Mouse (Mus musculus) intestine, embryonic 15.5 days (tissue): ENCODE data around the gene Tenm2. TPM values are rescaled to one million over a fixed set of nuclear protein-coding genes. Genes with fewer than 3 reads are reported as not detected.

ENCODE experiments used
- ATAC-seq: fragments of 200-750 bp; cut with Nextera tagmentation; 2 replicates; pipeline ENCODE4 v1.8.0; 2017; ENCODE audit warnings: moderate TSS enrichment, moderate library complexity
- H3K27ac ChIP-seq: fragments of 300-500 bp; sonication (generic); 2 replicates; pipeline ENCODE4 v1.5.1; 2015; ENCODE audit warnings: mild to moderate bottlenecking, inconsistent platforms
- H3K27me3 ChIP-seq: fragments of 300-500 bp; sonication (generic); replicated peaks from 2 replicates; pipeline ENCODE4 v1.6.1; 2015; ENCODE audit warnings: inconsistent platforms
- H3K36me3 ChIP-seq: fragments of 300-500 bp; sonication (generic); 2 replicates; pipeline ENCODE4 v1.6.1; 2015; ENCODE audit warnings: inconsistent platforms
- H3K4me1 ChIP-seq: fragments of 300-500 bp; sonication (generic); replicated peaks from 2 replicates; pipeline ENCODE4 v1.6.1; 2015; ENCODE audit warnings: inconsistent platforms
- H3K4me2 ChIP-seq: fragments of 300-500 bp; sonication (generic); replicated peaks from 2 replicates; pipeline ENCODE4 v1.6.1; 2015; ENCODE audit warnings: mild to moderate bottlenecking, inconsistent platforms
- H3K4me3 ChIP-seq: fragments of 300-500 bp; sonication (generic); replicated peaks from 2 replicates; pipeline ENCODE4 v1.5.1; 2015; ENCODE audit warnings: inconsistent platforms
- H3K9ac ChIP-seq: fragments of 300-500 bp; sonication (generic); 2 replicates; pipeline ENCODE4 v1.6.1; 2015; ENCODE audit warnings: inconsistent platforms
- H3K9me3 ChIP-seq: fragments of 300-500 bp; sonication (generic); 2 replicates; pipeline ENCODE4 v1.6.1; 2016; ENCODE audit warnings: inconsistent platforms
- WGBS: fragments of 180-500 bp; shearing (Covaris S2); methylation state at CpG from one replicate; pipeline ENCODE4 v1.1.7; 2015; 5-methylcytosine and 5-hydroxymethylcytosine counted together
- polyA plus RNA-seq: library from polyadenylated mRNA; unstranded; fragments of >200 nt; fragmentation: Nextera tagmentation; extraction: Ambion mirVana; gene quantifications from 2 replicates; pipeline ENCODE4 v1.2.1, GENCODE M21; 2015

Tenm2 gene
- polyA plus RNA-seq, 1 experiment from 2014 or later: 0.65 TPM

GRCm38 (mm10) chr11:36349856-36350255 is 885.9 kb downstream of the Tenm2 start:
- WGBS: 73% methylated on average over 2 of the region's 2 CpGs
- no peaks in the 10 kb centered on the region for H3K27me3 ChIP-seq
- no peaks in the 10 kb centered on the region for H3K36me3 ChIP-seq
- no peaks in the 10 kb centered on the region for H3K9me3 ChIP-seq
- ATAC-seq: no peak
- H3K9ac ChIP-seq: no peak overlapping the region
- no peak overlapping the region for H3K4me3 ChIP-seq
- no peak overlapping the region for H3K27ac ChIP-seq
- H3K4me1 ChIP-seq: no peaks in the 10 kb centered on the region
- no peak overlapping the region for H3K4me2 ChIP-seq

DNA sequence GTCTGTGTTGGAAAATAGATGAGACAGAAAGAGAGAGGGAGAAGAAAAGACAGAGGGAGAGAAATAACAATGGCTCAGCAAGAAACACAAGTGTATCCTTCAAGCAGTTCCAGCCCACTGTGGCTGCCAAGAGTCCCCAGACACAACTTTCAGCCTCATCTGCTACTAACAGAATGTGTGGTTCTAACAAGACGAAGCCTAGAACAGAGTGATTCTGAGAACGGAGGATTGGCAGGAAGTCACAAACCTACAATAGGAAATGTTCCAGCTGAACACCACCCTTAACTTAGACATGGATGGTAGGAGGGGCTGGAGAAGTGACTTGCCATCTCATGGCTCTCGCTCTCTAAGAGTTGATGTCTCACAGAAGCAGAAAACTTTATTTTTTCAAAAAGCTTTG is 894.0 kb downstream of the Tenm2 start:
- Histone ChIP-seq H3K27me3 (no peaks in the 10 kb centered on the region), H3K4me3 (no peak overlapping the region), H3K9me3 (no peaks in the 10 kb centered on the region), H3K9ac (no peak overlapping the region), H3K4me1 (no peaks in the 10 kb centered on the region), H3K4me2 (no peak overlapping the region), H3K27ac (no peak overlapping the region), H3K36me3 (no peaks in the 10 kb centered on the region)
- ATAC-seq: no peak
- 86% methylated on average over 3 of the region's 3 CpGs for WGBS

DNA sequence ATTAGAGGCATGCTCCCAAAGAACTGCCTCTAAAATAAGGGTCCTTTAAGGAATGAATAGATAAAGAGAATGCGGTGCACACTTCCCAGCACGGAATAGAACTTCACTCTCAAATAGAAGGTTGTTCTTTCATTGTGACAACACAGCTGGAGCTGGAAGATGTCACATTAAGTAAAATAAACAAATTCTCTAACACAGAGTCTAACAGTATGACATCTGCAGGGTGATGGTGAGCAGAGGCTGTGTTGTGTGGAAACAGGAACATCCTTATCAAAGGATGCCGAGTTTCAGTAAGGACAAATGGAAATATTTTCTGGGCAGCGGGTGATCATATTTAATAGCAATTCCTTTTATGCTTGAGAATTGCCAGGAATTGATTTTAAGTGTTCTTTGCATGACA is 897.3 kb downstream of the Tenm2 start:
- no peak overlapping the region for H3K27ac ChIP-seq
- H3K9me3 ChIP-seq: no peaks in the 10 kb centered on the region
- no peaks in the 10 kb centered on the region for H3K36me3 ChIP-seq
- no peaks in the 10 kb centered on the region for H3K4me1 ChIP-seq
- H3K4me2 ChIP-seq: no peak overlapping the region
- 27% methylated on average over 4 of the region's 4 CpGs for WGBS
- H3K4me3 ChIP-seq: no peak overlapping the region
- no peak overlapping the region for H3K9ac ChIP-seq
- ATAC-seq: no peak
- H3K27me3 ChIP-seq: no peaks in the 10 kb centered on the region

DNA sequence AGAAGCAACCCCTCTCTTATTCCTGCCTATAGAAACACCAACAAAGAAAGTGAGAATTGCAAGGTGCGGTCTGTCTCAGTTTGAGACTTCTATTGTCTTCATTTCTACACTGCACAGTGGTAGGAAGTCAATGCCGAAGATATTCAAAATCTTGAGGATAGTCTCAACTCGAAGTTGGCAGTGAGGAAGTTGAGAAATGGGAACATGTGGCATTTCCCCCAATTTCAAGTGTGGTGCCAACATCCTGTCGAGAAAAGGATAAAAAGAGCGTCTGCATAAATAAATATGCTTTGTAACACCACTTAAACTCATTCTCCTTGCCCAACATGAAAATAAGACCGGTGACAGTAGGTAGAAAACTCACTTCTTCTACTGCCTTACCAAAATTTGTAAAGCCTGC is 898.7 kb downstream of the Tenm2 start:
- Histone ChIP-seq H3K36me3 (no peaks in the 10 kb centered on the region), H3K27ac (no peak overlapping the region), H3K9me3 (no peaks in the 10 kb centered on the region), H3K4me3 (no peak overlapping the region), H3K4me2 (no peak overlapping the region), H3K27me3 (no peaks in the 10 kb centered on the region), H3K9ac (no peak overlapping the region), H3K4me1 (no peaks in the 10 kb centered on the region)
- WGBS: 86% methylated on average over 6 of the region's 6 CpGs
- ATAC-seq: no peak

DNA sequence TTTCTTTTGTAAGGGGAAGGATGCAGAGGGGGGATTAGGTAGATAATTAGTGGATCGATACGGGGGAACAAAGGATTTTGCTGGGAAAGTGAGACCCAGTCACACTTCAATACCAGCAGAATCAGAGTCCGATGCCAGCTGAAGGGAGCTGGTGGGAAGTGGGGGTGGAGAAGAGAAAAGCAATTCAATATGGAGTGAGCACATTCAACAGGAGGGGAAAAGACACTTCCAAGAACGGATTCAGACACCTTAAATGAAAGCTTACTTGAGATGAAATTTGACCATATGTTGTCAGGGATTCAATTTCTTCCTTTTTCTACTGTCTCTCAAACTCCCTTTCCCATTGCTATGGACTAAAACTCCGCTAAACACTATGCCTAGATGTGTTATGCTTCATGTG is 900.6 kb downstream of the Tenm2 start:
- Histone ChIP-seq H3K9me3 (no peaks in the 10 kb centered on the region), H3K9ac (no peak overlapping the region), H3K4me3 (no peak overlapping the region), H3K4me1 (no peaks in the 10 kb centered on the region), H3K4me2 (no peak overlapping the region), H3K36me3 (no peaks in the 10 kb centered on the region), H3K27ac (no peak overlapping the region), H3K27me3 (no peaks in the 10 kb centered on the region)
- 84% methylated on average over 5 of the region's 5 CpGs for WGBS
- no peak for ATAC-seq

- H3K27me3 ChIP-seq: no peaks in the 10 kb centered on the region
- WGBS: 15% methylated on average over 7 of the region's 7 CpGs
- no peaks in the 10 kb centered on the region for H3K36me3 ChIP-seq
- ATAC-seq: no peak
- no peak overlapping the region for H3K4me3 ChIP-seq
- H3K4me2 ChIP-seq: no peak overlapping the region
- no peaks in the 10 kb centered on the region for H3K4me1 ChIP-seq
- H3K9ac ChIP-seq: no peak overlapping the region
- no peaks in the 10 kb centered on the region for H3K9me3 ChIP-seq
- H3K27ac ChIP-seq: no peak overlapping the region
Observed at GRCm38 (mm10) chr11:36334100-36334735, 901.5 kb downstream of the Tenm2 start.

DNA sequence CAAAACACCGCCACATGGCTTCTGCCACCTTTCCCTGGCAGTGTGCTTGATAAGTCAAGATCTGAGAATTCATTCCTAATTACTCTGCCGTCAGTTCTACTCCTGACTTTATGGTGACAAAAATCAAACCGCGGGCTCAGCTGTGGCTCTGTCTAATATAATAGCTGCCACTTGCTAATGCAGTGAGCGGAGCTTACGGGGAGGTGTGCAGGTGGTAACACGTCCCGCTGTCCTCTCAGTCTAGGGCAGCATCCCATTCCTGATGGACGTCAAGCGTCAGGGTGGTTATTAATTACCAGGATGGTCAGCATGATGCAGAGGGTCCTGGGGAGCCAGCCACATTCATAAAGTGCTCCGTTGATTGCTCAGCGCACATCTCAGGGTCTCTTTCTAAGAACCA is 903.5 kb downstream of the Tenm2 start:
- Histone ChIP-seq H3K27ac (no peak overlapping the region), H3K4me2 (no peak overlapping the region), H3K9me3 (no peaks in the 10 kb centered on the region), H3K4me1 (no peaks in the 10 kb centered on the region), H3K4me3 (no peak overlapping the region), H3K9ac (no peak overlapping the region), H3K36me3 (no peaks in the 10 kb centered on the region), H3K27me3 (no peaks in the 10 kb centered on the region)
- WGBS: 74% methylated on average over 12 of the region's 12 CpGs
- no peak for ATAC-seq

DNA sequence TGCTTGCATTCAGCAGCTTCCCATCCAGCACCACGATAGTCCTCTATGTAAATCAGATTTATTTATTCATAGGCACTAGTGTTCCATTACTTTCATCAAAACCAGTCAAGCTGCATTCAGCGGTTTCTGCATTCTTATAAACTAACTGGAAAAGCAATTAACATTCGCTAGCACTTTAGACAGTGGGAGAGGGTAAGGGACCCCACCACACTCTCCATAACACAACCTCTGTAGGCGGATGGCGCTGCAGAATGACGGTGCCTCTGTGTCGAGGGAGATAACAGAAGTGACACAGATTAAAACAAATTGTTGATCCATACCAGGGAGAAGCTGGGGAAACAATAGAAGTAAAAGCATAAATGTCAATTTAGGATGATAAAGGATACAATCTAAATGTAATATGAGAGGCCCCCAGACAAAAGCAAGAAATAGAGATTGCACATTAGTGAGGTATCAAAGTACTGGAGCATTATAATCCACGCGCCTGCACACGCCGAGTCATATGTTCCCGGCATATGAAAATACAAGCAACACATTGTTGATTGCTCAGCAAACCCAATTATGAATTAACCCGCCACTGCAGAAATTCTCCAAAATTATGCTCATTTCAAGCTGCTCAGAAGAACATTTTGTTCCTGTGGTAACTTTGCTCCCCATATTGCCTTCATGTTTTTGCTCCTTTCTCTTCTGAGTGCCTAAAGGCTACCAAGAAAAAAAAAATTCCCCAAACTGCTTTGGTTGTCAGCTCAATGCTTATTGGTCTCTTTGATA is 904.2 kb downstream of the Tenm2 start:
- Histone ChIP-seq H3K36me3 (no peaks in the 10 kb centered on the region), H3K27ac (no peak overlapping the region), H3K4me3 (no peak overlapping the region), H3K27me3 (no peaks in the 10 kb centered on the region), H3K4me1 (no peaks in the 10 kb centered on the region), H3K4me2 (no peak overlapping the region), H3K9me3 (no peaks in the 10 kb centered on the region), H3K9ac (no peak overlapping the region)
- WGBS: 57% methylated on average over 13 of the region's 13 CpGs
- no peak for ATAC-seq

DNA sequence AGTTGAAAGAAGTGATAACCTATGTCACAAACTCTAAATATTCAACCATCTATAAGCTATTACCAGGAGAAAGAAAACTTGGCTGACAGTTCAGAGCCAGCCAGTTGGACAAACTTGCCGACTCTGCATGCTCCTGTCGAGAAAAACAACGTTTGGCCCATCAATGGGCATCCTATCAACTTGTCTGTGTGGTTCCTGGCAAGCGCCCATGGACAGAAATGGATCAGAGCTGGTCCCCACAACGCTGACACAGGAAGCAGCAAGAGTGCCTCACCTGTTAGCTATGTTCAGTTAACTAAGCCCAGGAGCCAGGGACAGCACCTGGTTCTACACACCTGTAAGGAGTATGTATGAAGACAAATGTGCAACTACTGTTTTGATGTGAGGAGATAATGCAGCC is 908.5 kb downstream of the Tenm2 start:
- Histone ChIP-seq H3K4me1 (no peaks in the 10 kb centered on the region), H3K4me2 (no peak overlapping the region), H3K27me3 (no peaks in the 10 kb centered on the region), H3K27ac (no peak overlapping the region), H3K36me3 (no peaks in the 10 kb centered on the region), H3K9me3 (no peaks in the 10 kb centered on the region), H3K9ac (no peak overlapping the region), H3K4me3 (no peak overlapping the region)
- 78% methylated on average over 5 of the region's 5 CpGs for WGBS
- no peak for ATAC-seq

- WGBS: 72% methylated on average over 4 of the region's 4 CpGs
- Histone ChIP-seq H3K36me3 (no peaks in the 10 kb centered on the region), H3K4me3 (no peak overlapping the region), H3K9me3 (no peaks in the 10 kb centered on the region), H3K27ac (no peak overlapping the region), H3K27me3 (no peaks in the 10 kb centered on the region), H3K4me1 (no peaks in the 10 kb centered on the region), H3K9ac (no peak overlapping the region), H3K4me2 (no peak overlapping the region)
- ATAC-seq: no peak
Observed at GRCm38 (mm10) chr11:36309317-36309716, 926.4 kb downstream of the Tenm2 start.

DNA sequence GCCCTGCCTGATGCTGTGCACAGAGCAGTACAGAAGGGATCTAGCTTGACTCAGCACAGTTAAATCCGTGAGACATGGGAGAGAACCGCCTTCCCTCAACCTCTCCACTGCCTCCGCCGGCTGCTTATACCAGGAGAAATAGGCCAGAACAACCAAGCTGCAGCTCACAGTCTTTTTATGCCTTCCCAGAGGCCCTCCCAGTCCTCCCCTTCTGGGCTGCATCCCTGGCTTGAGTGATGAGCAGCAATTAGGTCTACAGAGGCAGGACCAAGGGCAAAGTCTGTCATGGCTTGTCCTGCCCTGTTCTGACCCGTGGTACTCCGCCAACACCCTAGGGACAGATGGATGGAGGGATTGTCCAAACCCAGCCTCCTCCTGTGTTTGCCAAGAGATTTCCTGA is 928.5 kb downstream of the Tenm2 start:
- H3K27me3 ChIP-seq: no peaks in the 10 kb centered on the region
- H3K9ac ChIP-seq: no peak overlapping the region
- no peak overlapping the region for H3K27ac ChIP-seq
- no peak for ATAC-seq
- no peak overlapping the region for H3K4me2 ChIP-seq
- no peaks in the 10 kb centered on the region for H3K9me3 ChIP-seq
- no peak overlapping the region for H3K4me3 ChIP-seq
- no peaks in the 10 kb centered on the region for H3K36me3 ChIP-seq
- H3K4me1 ChIP-seq: 0 out of 2 replicates have a peak, but pooled peaks cover 3% of the 10 kb centered on the region
- 78% methylated on average over 6 of the region's 6 CpGs for WGBS

DNA sequence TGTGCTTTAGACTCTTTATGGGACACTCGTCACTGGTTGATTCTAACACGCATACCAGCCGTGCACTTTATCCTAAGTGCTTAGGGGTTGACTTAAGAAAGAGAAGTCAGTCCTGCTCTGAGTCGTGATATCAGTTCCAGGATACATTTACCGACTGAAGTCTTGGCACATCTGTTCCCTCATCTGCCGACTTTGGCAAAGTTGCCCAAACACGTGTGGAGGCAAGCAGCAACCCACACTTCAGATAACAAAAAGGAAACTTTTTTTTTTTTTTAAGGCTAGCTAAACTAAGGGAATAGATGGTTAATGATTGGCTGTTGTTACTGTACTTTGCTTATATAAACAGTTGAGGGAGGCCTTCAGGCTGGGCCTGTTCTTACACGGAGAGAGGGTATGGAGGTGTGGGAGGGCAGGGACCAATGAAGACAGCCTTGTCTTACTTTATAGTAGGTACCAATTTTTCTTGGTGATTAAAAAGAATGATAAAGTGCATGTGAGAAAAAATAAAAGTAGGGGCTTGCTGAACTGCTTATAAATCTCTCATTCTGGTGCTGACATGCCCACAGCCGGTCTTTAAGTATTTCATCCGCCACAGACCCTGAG is 930.3 kb downstream of the Tenm2 start:
- Histone ChIP-seq H3K9me3 (no peaks in the 10 kb centered on the region), H3K9ac (no peak overlapping the region), H3K4me1 (0 out of 2 replicates have a peak, but pooled peaks cover 3% of the 10 kb centered on the region), H3K4me2 (no peak overlapping the region), H3K4me3 (no peak overlapping the region), H3K27me3 (no peaks in the 10 kb centered on the region), H3K27ac (no peak overlapping the region), H3K36me3 (no peaks in the 10 kb centered on the region)
- 67% methylated on average over 10 of the region's 10 CpGs for WGBS
- no peak for ATAC-seq
